Mouse (Mus musculus) right cerebral cortex, postnatal 4 days (tissue): ENCODE data around the gene Rpl22.

Experiments
- DNase-seq: peaks from one replicate; pipeline ENCODE4 v3.0.0-alpha.2; 2022

The Rpl22 gene

DNA sequence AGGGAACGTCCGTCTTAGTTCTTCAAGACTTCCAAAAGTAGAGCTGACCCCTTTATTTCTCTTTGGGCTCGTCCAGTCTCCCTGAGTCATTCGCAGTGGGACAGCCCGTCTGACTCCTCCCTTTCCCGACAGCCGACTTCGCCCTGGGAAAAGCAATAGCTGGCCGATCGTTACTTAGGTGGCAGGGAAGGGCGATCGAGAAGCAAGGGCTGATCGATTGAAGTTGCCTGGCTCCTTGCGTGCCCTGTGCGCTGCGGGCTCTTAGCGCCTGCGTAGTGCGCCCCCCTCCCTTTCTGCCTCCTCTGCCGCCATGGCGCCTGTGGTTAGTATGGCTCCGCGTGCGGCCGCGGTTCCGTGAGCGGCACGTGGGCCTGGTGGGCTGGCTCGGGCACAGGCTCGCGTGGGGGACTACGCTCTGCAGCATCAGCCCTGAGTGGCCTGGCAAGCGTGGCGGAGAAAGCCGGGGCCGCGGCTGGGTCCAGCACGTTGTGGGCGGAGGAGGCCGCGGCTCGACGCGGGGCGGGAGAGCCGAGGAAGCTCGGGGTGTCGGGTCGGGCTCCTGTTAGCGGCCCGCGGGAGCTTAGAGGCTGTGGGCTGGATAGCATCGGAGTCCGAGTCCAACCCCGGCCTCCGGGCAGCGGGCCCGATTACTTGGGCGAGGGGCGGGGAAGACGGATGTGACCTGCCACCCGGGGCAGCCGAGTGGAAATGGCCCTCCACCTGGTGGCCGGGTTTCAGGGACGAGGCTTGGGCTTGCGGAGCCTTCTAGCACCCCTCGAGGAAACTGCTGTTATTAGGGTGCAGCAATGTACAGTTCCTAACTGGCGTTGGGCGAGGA lies at the start of gene Rpl22:
Gene Rpl22, plus strand, starts transcription at position 169 of the 838 bp plus-strand sequence.
- peak; percentile 85 for DNase-seq

DNA sequence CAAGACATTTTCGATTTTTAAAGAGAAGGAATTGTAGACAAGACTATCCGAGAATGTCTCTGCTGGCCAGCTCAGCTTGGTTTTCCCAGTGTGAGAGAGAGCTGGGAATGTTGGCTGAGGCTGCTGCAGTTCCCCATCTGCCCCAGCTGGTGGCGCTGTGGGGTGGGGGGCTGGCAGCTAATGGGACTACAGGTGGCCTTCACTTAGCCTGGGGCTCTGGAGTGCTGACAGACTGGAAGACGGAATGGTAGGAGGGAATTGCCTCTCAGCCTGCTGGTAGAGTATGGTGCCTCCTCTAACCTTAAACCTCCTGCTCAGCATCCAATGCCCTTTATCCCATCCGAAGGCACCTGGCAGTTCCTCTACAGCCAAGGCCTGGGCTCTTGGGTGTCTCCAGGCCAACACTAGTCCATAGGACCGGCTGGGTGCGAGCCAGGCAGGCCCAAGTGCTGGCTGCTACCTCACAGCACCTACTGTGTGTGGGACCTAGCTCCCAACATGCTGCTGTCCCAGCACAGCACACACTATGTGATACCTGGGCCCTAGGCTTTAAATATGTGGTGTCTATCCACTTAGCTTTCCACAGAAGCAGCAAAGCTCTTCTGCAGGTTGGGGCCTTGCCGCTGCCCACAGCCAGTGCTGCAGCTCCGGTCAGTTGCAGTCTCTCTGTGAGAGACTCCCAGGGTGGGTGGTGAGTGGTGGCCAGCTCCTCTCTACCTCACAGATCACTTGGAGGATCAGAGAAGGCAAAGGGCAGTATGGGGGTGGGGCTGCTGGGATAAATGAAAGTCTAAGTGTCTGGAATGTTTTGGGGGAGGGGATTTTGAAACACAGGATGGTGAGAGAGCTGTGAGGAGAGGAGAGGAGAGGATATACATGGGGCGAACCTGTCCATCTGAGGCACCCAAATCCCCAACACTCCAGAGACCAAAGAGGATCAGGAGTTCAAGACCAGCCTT lies 48.9 kb upstream of the Rpl22 start:
- no peak for DNase-seq

DNA sequence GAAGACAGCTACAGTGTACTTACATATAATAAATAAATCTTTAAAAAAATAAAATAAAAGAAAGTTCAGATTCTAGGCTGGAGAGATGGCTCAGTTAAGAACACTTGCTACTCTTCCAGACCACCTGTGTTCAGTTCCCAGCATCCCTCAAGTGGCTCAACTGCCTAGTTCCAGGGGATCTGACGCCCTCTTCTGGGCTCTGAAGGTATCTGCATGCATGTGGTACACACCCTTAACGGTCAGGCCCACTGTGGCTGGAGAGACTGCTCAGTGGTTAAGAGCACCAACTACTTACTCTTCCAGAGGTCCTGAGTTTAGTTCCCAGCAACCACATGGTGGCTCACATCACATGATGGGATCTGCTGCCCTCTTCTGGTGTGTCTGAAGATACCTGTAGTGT lies 47.6 kb upstream of the Rpl22 start:
- no peak for DNase-seq

DNA sequence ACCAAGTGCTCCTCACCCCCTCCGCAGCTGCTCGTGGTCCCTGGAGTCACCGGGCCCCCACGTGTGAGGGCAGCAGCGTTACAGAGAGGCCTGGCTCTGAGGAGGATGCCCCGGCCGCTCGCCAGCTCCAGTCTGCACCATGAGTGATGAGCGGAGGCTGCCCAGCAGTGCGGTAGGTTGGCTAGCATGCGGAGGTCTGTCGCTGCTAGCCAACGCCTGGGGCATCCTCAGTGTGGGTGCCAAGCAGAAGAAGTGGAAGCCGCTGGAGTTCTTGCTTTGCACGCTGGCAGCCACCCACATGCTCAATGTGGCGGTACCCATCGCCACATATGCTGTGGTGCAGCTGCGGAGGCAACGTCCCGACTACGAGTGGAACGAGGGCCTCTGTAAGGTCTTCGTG lies 46.6 kb upstream of the Rpl22 start:
- no peak for DNase-seq

DNA sequence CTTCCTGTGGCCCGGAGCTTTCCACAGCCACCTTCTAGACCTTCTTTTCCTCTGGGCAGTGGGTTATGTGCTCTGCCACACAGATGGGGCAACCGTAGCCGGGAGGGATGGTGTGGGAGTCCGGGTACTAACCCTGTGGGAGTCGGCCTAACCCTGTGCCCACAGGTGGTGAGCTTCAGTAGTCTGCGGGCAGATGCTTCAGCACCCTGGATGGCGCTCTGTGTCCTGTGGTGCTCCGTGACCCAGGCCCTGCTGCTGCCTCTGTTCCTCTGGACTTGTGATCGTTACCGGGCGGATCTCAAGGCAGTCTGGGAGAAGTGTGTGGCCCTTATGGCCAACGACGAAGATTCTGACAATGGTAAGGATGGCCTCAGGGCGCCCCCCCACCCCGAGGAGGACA lies 43.9 kb upstream of the Rpl22 start:
- no peak for DNase-seq

DNA sequence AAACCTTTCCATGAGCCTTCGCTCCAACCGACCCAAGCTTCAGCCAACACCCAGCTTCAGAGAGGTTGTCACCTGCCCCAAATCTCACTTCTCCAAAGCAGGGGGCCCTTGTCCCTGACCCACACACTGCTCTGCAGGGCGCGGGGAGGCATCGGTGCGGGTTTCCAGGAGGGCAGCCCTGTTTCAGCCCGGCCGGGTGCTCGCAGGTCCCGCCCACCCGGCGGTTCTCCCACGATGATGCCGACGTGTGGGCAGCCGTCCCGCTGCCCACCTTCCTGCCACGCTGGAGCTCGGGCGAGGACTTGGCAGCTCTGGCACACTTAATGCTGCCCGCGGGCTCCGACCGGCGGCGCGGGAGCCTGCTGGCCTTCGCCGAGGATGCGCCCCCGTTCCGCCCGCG lies 42.8 kb upstream of the Rpl22 start:
- DNase-seq: no peak

DNA sequence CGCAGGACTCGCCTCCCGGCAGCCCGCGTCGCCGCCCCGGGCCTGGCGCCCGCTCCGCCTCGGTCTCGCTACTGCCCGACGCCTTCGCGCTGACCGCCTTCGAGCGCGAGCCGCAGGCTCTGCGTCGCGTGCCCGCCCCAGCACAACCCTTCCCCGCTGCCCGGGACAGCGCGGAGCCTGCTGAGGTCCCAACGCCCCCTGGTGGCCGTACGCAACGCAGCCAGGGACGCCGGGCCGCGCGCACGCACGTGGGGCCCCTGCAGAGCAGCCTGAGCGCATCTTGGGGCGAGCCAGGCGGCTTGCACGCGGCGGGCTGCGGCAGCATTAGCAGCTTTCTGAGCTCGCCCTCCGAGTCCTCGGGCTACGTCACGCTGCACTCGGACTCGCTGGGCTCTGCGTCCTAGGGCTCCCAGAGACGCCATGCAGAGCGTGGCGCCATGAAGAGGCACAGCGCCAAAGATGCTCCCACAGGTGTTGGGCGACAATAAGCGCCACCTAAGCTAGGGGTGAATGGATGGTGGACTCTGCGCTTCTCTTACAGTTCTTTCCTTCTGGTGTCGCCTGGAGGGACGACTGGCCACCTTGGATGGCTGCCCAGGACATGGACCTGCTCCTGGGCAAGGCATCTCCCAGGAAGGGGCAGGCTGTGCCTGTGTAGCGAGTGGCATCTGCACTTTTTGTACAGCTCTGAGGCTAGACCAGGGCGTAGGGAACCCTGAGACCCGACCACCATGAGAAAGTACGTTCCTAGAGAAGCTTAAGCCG lies 42.2 kb upstream of the Rpl22 start:
- DNase-seq: peak; percentile 89

DNA sequence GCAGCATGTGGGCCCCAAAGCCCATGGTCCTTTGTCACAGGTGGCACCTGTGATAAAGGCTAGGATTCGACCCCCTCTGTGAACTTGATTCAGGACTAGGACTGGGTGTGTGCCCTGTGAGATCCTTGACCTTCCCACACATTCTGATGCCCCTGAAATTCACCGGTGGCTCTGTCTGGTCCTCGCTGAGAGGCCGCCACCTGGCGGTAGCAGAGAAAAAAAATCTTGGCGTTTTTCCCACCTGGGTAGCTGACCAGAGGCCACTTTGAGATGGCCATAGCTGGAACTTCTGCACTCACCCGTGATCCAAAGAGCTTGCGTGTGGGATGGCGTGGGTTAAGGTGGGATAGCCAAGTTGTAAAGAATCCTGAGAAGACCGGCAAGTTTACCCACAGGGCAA lies 40.0 kb upstream of the Rpl22 start:
- DNase-seq: peak; percentile 33

DNA sequence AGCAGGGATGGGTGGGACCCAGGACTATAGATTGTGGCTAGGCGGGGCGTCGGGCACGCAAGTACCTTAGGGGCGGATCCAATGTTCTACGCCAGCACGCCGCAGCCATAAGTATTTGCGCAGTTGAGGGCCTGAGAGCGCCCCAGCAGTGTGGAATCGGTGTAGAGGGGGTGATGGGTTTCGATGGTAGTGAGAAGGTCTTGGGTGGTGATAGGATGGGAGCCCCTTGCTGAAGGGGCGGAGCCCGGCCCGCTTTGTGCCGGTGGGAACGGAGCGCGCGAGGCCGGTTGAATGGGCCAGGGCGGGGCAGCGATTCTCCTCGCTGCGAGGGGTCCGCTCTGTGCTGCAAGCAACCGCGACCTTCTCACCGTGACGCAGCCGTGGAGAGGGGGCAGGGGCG lies 39.4 kb upstream of the Rpl22 start:
- peak; percentile 40 for DNase-seq

DNA sequence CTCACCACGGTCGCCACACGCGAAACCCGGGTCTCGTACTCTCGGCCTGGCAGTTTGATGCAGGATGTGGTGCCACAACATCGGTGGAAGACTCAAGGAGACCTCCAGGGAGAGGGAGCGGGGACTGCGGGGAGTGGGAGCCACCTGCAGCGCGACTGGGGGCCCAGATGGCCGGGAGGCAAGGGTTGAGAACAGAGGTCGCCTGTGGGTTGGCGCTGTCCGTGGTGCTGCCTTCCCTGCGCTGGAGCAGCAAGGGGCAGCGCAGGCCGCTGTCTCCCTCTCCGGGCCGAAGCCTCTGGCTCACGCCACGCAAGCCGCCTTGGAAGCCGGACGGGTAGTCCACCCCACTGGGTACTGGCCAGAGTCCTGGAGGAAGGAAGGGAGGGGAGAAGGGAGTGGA lies 38.7 kb upstream of the Rpl22 start:
- DNase-seq: peak; percentile 49

DNA sequence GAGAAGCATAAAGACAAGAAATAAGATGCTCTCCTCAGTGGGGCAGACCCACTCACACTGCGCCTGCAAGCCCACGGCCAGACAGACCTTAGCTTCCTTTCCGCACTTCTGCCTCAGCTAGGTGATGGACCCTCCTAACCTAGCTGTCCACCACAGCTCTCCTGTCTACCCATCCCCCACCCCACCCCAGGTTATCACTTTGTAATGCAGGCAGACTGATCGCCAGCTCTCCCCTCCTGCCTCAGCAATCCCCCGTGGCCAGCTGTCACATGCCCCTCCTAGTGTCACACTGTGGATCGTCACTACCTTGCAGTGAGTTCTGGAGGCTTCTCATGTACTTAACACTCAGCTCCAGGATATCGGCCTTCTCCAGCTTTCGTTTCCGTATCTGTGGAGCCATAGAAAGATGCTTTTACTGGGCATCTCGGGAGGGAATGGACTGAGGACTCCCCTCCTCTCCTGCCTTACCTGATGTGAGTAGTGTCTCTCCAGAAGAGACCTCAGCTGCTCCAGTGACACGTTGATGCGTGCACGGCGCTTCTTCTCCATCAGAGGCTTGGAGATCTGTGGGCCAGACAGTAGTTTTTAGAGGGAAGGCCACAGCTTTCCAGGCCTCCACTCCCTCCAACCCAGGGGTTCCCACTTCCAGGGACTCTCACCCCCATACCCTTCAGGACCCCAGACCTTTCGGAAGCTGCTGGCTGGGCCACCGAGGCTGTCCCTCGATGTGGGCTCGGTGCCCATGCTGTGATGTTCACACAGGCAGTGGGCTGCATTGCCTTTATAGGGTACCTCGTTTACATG lies 38.0 kb upstream of the Rpl22 start:
- no peak for DNase-seq

DNA sequence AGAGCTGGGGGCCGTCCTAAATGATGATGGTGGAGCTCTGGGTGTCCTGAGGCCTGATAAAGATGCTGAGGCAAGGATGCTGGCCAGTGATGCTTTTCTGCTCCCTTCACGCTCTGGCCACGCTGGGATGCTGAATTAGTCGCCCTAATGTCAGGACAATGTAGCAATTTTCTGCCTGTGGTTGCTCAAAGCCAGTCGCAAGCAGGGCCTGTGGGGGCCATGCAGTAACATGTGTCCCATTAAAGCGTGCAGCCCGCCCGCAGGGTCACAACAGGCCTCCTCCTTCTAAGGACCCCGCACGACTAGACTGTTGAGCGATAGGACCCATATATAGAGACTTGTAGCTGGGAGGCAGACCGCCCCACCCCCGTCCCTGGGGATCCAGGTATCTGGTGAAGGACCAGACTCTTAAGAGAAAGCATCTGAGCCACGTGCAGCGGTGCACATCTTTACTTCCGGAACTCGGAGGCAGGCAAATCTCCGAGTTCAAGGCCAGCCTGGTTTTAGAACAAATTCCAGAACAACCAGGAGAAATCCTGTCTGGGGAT lies 37.1 kb upstream of the Rpl22 start:
- DNase-seq: no peak

DNA sequence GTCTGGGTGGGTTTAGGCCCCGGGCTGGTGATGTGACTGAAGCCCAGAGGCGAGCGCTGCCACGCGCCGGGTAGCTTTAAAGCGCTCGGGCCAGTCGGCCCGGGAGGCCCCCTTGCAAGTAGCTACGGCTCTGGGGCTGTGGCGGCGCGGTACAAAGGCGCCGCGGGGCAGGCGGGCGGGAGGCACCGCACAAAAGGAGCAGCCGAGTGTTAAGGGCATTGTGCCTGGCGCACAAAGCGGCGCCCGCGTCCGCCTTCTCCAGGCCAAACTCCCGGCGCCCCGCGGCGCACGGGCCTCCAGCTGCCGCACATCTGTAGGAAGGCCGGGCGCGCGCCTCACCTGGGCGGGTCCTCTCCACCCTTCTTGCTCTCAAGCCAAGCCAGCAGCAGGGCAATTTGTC lies 35.2 kb upstream of the Rpl22 start:
- no peak for DNase-seq

DNA sequence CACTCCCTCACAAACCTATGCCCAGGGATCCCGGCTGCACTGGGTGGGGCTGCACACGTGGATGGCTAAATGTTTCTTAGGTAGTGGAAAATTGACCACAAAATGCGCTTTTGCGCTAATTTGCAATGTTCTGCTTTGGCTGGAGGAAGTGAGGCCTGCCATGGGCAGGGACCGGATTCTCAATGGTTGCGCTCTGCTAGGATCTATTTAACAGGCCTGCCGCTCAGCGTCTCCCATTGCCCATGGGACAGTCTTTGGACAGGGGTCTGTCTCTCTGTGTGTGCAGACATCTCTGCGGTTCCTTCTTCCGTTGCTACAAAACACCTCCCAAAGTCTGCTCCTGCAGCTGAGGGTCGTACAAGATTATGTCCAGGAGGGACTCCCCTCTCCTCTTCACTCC lies 34.6 kb upstream of the Rpl22 start:
- no peak for DNase-seq

DNA sequence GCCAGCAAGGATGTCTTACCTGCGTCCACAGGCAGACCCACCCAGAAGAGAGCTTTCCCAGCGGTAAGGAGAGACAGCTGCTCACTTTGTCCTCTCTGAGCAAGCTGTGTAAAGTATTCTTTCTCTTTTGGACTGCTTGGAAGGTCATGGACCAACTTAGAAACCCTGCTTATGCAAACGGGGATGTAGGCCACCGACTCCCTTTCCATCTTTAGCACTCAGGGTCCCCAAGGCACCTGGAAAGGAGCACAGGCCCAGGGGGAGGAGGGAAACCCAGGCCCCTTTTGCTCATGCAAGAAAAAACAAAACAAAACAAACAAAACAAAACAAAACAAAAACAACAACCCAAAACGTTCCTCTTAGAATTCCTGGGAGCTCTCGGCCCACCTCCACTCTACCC lies 34.0 kb upstream of the Rpl22 start, which contains the start of gene Hes3:
Gene Hes3, minus strand, starts transcription at position 101 of the 400 bp plus-strand sequence.
- no peak for DNase-seq

DNA sequence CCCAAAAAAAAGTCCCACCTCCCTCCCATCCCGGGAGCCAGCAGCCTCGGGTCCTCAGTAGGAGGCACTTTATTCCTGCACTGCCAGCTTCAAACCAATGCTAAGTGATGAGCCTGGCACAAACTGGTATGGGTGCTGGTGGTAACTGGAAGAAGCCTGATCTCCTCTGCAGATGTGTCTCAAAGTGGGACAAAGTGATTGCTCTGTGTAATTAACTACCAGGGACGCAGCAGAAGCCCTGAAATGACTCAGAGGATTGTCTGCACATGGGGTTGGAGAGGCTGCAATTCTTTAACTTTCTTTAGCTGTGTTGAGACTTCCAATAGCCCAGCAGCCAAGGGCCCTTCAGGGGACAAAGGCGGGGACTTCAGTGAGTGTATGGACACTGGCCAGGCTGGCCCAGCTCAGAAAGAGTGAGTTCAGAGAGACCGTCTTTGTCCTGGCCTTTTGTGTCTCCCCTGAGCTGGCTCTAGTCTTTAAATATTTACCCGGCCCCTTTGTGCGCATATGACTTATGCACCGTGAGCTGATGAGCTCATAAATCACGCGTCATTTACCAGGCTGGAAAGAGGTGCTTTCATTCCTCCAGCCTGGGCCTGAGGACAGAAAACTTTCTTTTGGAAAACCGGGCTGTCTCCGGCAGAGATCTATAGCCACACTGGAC lies 33.3 kb upstream of the Rpl22 start:
- no peak for DNase-seq

DNA sequence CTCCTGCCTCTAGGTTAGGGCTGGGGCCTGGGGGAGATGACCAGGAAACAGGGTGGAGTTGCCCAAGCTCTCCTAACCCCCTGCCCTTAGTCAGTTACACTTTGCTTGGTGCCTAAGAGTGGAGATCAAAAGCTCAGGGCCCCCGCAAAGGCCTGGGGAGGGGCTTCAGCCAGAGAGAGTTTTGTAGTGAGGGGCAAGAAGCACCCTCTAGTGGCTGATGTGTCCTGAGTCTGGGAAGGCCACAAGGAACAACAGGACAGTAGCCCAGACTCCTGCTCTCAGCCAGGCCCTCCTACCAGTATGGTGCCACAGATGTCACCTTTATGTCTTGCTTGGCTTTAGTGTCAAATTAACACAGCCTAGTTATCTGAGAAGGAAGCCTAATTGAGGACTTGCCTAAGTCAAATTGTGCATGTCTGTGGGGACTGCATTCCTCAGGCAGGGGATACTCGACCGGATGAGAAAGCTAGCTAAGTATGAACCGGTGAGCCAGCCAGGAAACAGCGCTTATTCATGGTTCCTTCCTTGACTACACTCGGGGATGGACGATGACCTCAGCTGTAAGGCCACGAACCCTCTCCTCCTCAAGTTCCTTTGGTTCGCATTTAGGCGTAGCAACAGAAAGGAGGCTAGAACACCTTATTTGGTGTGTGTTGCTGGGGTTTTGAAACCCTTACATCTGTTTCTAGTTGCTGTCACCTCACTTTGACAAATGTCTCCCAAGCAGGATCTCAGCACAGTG lies 31.2 kb upstream of the Rpl22 start:
- no peak for DNase-seq

DNA sequence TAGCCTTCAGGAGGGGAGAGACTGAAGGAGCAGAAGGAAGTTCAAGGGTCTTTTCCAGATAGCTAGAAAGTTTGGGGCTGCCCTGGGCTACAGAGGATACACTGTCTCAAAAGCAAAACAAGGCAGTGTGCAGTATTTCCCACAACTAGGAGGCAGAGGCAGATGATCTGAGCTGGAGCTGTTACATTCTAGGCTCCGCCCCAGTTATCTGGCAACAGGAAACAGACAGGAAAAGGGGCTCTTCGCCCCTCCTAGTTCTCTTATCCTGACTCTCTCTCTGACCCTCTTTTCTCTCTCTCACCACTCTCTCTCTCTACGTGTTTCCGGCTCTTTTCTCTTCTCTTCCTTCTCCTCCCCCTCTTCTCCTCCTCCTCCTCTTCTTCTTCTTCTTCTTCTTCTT lies 29.6 kb upstream of the Rpl22 start:
- no peak for DNase-seq

DNA sequence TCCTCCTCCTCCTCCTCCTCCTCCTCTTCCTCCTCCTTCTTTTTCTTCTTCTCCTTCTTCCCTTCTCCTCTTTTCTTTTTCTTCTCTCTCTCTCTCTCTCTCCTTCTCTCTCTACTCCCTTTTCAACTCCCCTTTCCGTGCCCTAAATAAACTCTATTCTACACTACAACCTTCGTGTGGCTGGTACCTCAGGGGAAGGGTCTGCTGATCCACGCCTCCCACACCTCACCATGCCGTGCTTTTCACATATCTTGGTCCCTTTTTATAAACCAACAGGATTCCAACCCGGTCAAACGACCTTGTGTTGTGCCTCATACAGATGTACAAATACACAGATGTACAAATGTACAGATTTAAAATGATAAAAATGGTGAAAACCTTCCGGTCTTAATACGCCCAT lies 29.2 kb upstream of the Rpl22 start:
- DNase-seq: no peak
